Mouse (Mus musculus) midbrain, embryonic 11.5 days (tissue): Measurements from ENCODE around the gene Senp3. TPM values are rescaled to one million over a fixed set of nuclear protein-coding genes. Genes with fewer than 3 reads are reported as not detected.
"Not testable (repeated sequence)": the region's sequence is repeated elsewhere in the genome, so short reads cannot be mapped to it uniquely, and the experiment has no call there.

Experiments used
- ATAC-seq: fragments of 200-750 bp; cut with Nextera tagmentation; 2 replicates; pipeline ENCODE4 v1.8.0; 2017; ENCODE audit warnings: moderate TSS enrichment, moderate library complexity; ENCODE audit not compliant: low FRiP score
- DNase-seq: peaks from one replicate; pipeline ENCODE4 v3.0.0; 2015; ENCODE audit warnings: low spot score; ENCODE audit errors: missing footprints
- H3K27ac ChIP-seq: fragments of 300-500 bp; sonication (generic); 2 replicates; pipeline ENCODE4 v1.5.1; 2014; ENCODE audit warnings: low read depth, low read length
- H3K27me3 ChIP-seq: fragments of 300-500 bp; sonication (generic); 2 replicates; pipeline ENCODE4 v1.6.1; 2014; ENCODE audit warnings: mild to moderate bottlenecking, low read length, moderate library complexity, mixed read lengths; ENCODE audit not compliant: control insufficient read depth, insufficient read depth
- H3K36me3 ChIP-seq: fragments of 300-500 bp; sonication (generic); 2 replicates; pipeline ENCODE4 v1.6.1; 2014; ENCODE audit warnings: mild to moderate bottlenecking, low read length, moderate library complexity, mixed read lengths; ENCODE audit not compliant: control insufficient read depth, insufficient read depth
- H3K4me1 ChIP-seq: fragments of 300-500 bp; sonication (generic); 2 replicates; pipeline ENCODE4 v1.6.1; 2014; ENCODE audit warnings: low read length; ENCODE audit not compliant: control insufficient read depth, insufficient read depth
- H3K4me2 ChIP-seq: fragments of 300-500 bp; sonication (generic); 2 replicates; pipeline ENCODE4 v1.6.1; 2014; ENCODE audit warnings: mild to moderate bottlenecking, moderate library complexity
- H3K4me3 ChIP-seq: fragments of 300-500 bp; sonication (generic); 2 replicates; pipeline ENCODE4 v1.5.1; 2014; ENCODE audit warnings: low read depth, low read length
- H3K9ac ChIP-seq: fragments of 300-500 bp; sonication (generic); 2 replicates; pipeline ENCODE4 v1.6.1; 2014; ENCODE audit warnings: low read length
- H3K9me3 ChIP-seq: fragments of 300-500 bp; sonication (generic); 2 replicates; pipeline ENCODE4 v1.6.1; 2016; ENCODE audit warnings: low read length; ENCODE audit not compliant: control insufficient read depth
- WGBS: fragments of 180-500 bp; shearing (Covaris S2); extraction: QIAGEN DNeasy Blood & Tissue Kit; methylation state at CpG from one replicate; pipeline ENCODE4 v1.1.7; 2014; 5-methylcytosine and 5-hydroxymethylcytosine counted together
- polyA plus RNA-seq: library from polyadenylated mRNA; unstranded; fragments of >200 nt; fragmentation: Nextera tagmentation; extraction: Ambion mirVana; gene quantifications from 2 replicates; pipeline ENCODE4 v1.2.1, GENCODE M21; 2014

The Senp3 gene
- polyA plus RNA-seq, 1 experiment from 2014 or later = 90.8 TPM

DNA sequence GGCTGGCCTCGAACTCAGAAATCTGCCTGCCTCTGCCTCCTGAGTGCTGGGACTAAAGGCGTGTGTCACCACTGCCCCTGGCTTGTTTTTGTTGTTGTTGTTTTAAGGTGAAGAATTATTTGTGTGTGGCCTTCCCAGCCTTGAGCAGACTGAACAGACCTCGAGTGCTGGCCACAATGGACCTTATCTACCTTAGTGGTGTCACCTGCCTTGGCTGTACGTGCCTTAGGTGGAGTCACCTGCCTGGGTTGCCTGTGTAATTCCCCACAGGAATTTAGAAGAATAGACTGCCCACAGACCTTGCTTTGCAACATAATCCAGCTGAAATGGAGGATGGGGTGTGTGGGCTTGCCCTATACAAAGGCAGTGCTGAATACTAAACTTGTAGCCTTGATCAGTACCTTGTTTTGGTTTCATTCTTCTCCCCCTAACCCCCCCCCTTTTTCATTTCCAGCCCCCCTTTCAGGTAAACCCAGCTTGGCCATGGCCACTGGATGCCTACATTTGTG is 26.0 kb upstream of the Senp3 start:
- no peak overlapping the region for H3K9ac ChIP-seq
- H3K4me3 ChIP-seq = no peak overlapping the region
- no peak for ATAC-seq
- no peaks in the 10 kb centered on the region for H3K9me3 ChIP-seq
- peak; percentile 33 for DNase-seq
- no peak overlapping the region for H3K27ac ChIP-seq
- H3K27me3 ChIP-seq = no peaks in the 10 kb centered on the region
- H3K36me3 ChIP-seq = no peaks in the 10 kb centered on the region
- no peaks in the 10 kb centered on the region for H3K4me1 ChIP-seq
- no peak overlapping the region for H3K4me2 ChIP-seq
- WGBS = 87% methylated on average over 4 of the region's 4 CpGs

DNA sequence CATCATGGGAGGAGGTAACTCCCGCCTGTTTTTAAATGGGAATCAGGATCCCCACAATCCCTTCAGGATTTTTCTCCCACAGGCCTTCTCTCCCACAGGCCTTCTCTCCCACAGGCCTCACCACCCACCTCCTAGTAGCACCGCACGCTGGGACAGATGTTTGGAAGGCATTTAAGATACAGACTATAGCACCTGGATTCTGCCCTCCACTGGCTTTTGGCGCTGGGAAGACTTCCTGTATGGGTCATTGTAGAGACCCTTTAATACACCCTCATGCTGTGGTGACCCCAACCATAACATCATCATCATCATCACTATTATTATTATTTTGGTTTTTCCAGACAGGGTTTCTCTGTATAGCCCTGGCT is 25.6 kb upstream of the Senp3 start:
- Histone ChIP-seq H3K4me3 (no peak overlapping the region), H3K36me3 (no peaks in the 10 kb centered on the region), H3K4me2 (no peak overlapping the region), H3K9me3 (no peaks in the 10 kb centered on the region), H3K27me3 (no peaks in the 10 kb centered on the region), H3K27ac (no peak overlapping the region), H3K4me1 (no peaks in the 10 kb centered on the region), H3K9ac (no peak overlapping the region)
- ATAC-seq (no peak), DNase-seq (peak; percentile 76)
- 90% methylated on average over 4 of the region's 4 CpGs for WGBS

DNA sequence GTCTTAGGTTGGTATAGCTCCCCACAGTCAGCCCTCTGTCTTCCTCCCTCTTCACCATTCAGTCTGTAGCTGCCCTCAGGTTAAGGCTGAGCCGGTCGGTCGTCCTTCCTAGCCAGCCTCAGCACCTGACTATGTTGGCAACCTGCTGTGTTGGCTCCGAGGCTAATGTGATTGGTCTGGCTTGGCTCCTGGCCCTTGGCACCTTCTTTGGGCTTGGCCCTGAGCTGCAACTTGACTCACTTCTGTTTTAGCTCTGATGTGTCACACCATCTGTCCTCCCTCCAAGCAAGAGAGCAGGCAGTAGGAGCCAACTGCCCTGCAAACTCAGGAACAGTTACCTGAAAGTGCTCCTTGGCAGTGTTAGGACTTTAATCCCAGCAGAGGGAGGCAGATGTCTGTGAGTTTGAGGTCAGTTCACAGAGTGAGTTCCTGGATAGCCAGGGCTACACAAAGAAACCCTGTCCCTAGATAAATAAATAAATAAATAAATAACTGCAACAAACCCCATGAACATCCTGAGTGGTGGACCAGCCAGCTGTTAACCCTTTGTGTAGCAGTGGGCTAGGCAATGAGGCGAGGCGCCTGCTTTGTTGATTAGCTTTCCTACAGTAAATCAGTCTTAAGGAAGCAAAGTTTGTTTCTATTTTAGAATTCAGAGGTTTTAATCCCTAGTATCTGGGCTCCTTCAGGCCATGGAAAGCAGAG is 25.0 kb upstream of the Senp3 start:
- Histone ChIP-seq H3K4me2 (no peak overlapping the region), H3K27ac (no peak overlapping the region), H3K9ac (no peak overlapping the region), H3K4me1 (no peaks in the 10 kb centered on the region), H3K27me3 (no peaks in the 10 kb centered on the region), H3K9me3 (no peaks in the 10 kb centered on the region), H3K4me3 (no peak overlapping the region), H3K36me3 (no peaks in the 10 kb centered on the region)
- DNase-seq (peak; percentile 86), ATAC-seq (no peak)
- 50% methylated on average over 6 of the region's 6 CpGs for WGBS

DNA sequence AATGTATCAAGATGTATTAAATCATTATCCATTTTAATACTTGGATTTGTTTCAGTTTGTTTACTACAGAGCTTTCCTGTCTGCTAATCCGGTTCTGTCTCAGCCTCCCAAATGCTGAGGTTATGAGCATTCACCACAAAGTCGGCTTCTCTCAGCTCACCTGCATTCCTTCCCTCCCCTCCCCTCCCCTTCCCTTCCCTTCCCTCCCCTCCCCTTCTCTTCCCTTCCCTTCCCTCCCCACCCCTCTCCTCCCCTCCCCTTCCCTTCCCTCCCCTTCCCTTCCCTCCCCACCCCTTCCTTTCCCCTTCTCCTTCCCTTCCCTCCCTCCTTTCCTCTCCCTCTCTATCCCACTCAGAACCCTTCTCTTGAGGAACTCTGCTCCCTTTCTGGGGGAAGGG is 22.7 kb upstream of the Senp3 start:
- no peaks in the 10 kb centered on the region for H3K27me3 ChIP-seq
- no peak for DNase-seq
- no peak overlapping the region for H3K4me3 ChIP-seq
- WGBS = 49% methylated on average over 2 of the region's 2 CpGs
- no peak overlapping the region for H3K4me2 ChIP-seq
- no peaks in the 10 kb centered on the region for H3K9me3 ChIP-seq
- H3K36me3 ChIP-seq = no peaks in the 10 kb centered on the region
- no peak for ATAC-seq
- no peaks in the 10 kb centered on the region for H3K4me1 ChIP-seq
- H3K27ac ChIP-seq = no peak overlapping the region
- no peak overlapping the region for H3K9ac ChIP-seq

DNA sequence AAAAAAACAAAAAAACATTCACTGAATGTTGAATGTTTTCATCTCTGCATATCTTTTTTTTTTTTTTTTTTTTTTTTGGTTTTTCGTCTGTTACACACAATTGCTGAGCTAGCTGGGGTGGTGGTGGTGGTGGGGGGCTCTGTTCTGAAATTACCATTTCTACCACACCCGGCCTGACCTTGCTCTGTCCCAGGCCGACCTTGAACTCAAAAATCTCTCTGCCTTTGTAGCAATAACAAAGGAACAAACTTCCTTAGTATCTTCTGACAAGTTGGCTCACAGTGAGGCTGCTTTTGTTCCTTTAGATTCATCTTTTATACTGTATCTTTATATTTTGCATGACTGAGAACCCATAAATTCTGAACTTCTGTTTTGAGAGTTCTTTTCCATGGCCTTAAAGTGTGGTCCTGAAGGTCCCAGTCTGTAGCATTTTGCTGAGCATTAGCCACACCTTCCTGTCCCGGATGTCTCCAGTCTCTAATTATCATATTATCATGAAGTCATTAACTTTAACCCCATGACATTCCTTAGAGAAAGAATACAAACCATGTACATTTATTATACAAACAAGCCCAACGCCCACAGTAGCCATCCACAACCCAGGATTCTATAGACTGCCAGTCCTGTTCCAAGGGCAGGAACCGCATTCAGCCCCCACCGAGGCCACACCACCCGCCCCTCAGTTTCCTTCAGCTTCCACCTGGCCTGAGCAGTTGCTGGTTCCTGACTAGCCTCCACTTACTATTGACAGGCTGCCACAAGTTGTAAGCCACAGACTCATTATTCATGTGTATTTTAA is 22.1 kb upstream of the Senp3 start:
- ATAC-seq (no peak), DNase-seq (peak; percentile 45)
- no peak overlapping the region for H3K27ac ChIP-seq
- H3K27me3 ChIP-seq = no peaks in the 10 kb centered on the region
- H3K36me3 ChIP-seq = no peaks in the 10 kb centered on the region
- WGBS = 73% methylated on average over 8 of the region's 8 CpGs
- H3K4me2 ChIP-seq = no peak overlapping the region
- no peak overlapping the region for H3K9ac ChIP-seq
- H3K4me1 ChIP-seq = no peaks in the 10 kb centered on the region
- H3K9me3 ChIP-seq = no peaks in the 10 kb centered on the region
- H3K4me3 ChIP-seq = no peak overlapping the region

DNA sequence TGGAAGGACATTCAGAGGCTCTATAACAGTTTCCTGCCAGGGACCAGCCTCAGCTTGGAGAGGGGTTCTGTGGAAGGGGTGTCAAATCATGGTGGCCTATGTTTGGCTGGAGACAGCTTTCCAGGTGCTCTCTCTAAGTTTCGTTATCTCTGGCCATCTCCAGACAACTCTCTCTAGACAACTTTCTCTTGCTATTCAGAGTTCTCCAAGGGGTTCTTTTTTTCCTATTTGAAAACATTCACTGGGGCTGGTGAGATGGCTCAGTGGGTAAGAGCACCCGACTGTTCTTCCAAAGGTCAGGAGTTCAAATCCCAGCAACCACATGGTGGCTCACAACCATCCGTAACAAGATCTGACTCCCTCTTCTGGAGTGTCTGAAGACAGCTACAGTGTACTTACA is 21.5 kb upstream of the Senp3 start:
- not testable (repeated sequence) for H3K9me3 ChIP-seq, H3K27me3 ChIP-seq, H3K9ac ChIP-seq, H3K4me2 ChIP-seq, H3K4me3 ChIP-seq, H3K4me1 ChIP-seq, H3K36me3 ChIP-seq, ATAC-seq, H3K27ac ChIP-seq
- peak; percentile 64 for DNase-seq
- WGBS = 78% methylated on average over 2 of the region's 3 CpGs

DNA sequence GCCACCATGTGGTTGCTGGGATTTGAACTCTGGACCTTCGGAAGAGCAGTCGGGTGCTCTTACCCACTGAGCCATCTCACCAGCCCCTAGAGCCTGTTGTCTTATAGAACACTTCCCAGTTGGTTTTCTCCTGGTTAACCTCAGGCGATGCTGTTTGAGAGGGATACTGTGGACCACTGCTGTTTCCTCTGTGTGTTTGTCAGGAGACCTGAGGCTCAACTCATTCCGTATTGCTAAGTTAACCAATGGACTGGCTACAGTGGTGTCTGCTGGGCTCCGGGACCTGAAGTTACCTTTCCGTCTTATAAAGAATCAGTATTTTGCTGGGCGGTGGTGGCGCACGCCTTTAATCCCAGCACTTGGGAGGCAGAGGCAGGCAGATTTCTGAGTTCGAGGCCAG is 21.0 kb upstream of the Senp3 start:
- ATAC-seq, H3K9me3 ChIP-seq, H3K4me1 ChIP-seq, H3K4me2 ChIP-seq, H3K36me3 ChIP-seq, H3K9ac ChIP-seq, H3K27ac ChIP-seq, H3K27me3 ChIP-seq, H3K4me3 ChIP-seq: not testable (repeated sequence)
- 92% methylated on average over 10 of the region's 10 CpGs for WGBS
- DNase-seq = peak; percentile 69

DNA sequence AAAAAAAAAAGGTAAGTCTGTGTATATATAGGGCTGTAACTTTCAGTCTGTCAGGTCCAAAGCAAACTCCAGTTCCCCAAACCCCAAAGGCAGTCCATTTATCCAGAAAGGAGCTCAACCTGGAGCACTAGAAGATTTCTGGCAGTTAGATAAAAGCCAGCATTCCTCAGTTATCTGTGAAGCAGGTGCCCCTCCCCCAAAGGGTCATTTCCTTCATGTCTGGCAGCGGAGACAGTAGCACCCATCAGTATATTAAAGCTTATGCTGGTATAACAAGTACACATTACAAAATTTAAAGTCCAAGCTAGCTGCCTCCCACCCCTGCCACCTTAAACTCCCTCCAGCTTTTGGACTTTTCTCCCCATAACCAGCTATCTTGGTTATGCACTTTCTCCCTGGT is 17.7 kb upstream of the Senp3 start:
- no peak overlapping the region for H3K9ac ChIP-seq
- DNase-seq = peak; percentile 14
- WGBS = 86% methylated on average over 1 of the region's 1 CpGs

DNA sequence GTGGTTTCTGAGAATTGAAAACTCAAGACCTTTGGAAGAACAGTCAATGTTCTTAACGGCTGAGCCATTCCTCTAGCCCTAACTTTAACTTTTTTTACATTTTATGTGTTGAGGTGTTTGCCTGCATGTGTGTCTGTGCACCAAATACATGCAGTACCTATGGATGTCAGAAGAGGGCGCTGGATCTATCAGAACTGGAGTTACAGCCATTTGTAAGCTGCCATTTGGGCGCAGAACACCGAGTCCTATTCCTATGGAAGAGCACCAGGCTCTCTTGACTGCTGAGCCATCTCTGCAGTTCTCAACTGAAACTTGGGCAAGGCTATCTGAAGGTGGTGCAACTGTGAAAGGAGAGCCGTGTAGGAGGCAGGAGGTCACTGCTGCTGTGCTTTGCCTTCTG is 16.7 kb upstream of the Senp3 start:
- H3K27ac ChIP-seq = no peak overlapping the region
- DNase-seq (peak; percentile 65), ATAC-seq (no peak)
- no peak overlapping the region for H3K4me2 ChIP-seq
- H3K9ac ChIP-seq = no peak overlapping the region
- H3K36me3 ChIP-seq = no peaks in the 10 kb centered on the region
- 74% methylated on average over 5 of the region's 5 CpGs for WGBS
- H3K27me3 ChIP-seq = no peaks in the 10 kb centered on the region
- peaks cover 5% of the 10 kb centered on the region; the same call in 1 of the 2 replicates for H3K4me1 ChIP-seq
- no peaks in the 10 kb centered on the region for H3K9me3 ChIP-seq
- no peak overlapping the region for H3K4me3 ChIP-seq

More for the DNA sequence above, 17.7 kb upstream of the Senp3 start:
- Histone ChIP-seq H3K4me2 (no peak overlapping the region), H3K4me1 (peaks cover 5% of the 10 kb centered on the region; the same call in 1 of the 2 replicates), H3K27me3 (no peaks in the 10 kb centered on the region), H3K27ac (no peak overlapping the region), H3K36me3 (no peaks in the 10 kb centered on the region), H3K9me3 (no peaks in the 10 kb centered on the region), H3K4me3 (no peak overlapping the region)
- no peak for ATAC-seq
